Mouse (Mus musculus): Measurements from ENCODE around the gene Casz1.

Gene Casz1

GRCm38 (mm10) chr4:148876166-148876565 is 71.9 kb downstream of the Casz1 start:
- DNase-seq (ENCODE audit: low read depth, low spot score) = no peak

GRCm38 (mm10) chr4:148876867-148877266 is 72.6 kb downstream of the Casz1 start:
- DNase-seq (ENCODE audit: low read depth, low spot score) = no peak

- DNase-seq (ENCODE audit: low read depth, low spot score) = no peak
Measured at GRCm38 (mm10) chr4:148878192-148878983, 74.2 kb downstream of the Casz1 start.

GRCm38 (mm10) chr4:148878984-148879610 is 74.9 kb downstream of the Casz1 start:
- no peak for DNase-seq (ENCODE audit: low read depth, low spot score)

GRCm38 (mm10) chr4:148879631-148880030 is 75.4 kb downstream of the Casz1 start:
- DNase-seq (ENCODE audit: low read depth, low spot score) = no peak

GRCm38 (mm10) chr4:148881001-148881669 is 76.9 kb downstream of the Casz1 start:
- no peak for DNase-seq (ENCODE audit: low read depth, low spot score)

GRCm38 (mm10) chr4:148881838-148882237 is 77.6 kb downstream of the Casz1 start:
- no peak for DNase-seq (ENCODE audit: low read depth, low spot score)

- DNase-seq (ENCODE audit: low read depth, low spot score) = no peak
Measured at GRCm38 (mm10) chr4:148882360-148882929, 78.2 kb downstream of the Casz1 start.

- no peak for DNase-seq (ENCODE audit: low read depth, low spot score)
Measured at GRCm38 (mm10) chr4:148884596-148884995, 80.4 kb downstream of the Casz1 start.

- DNase-seq (ENCODE audit: low read depth, low spot score) = no peak
Measured at GRCm38 (mm10) chr4:148885401-148885800, 81.2 kb downstream of the Casz1 start.

GRCm38 (mm10) chr4:148885921-148886540 is 81.8 kb downstream of the Casz1 start:
- DNase-seq (ENCODE audit: low read depth, low spot score) = no peak

- DNase-seq (ENCODE audit: low read depth, low spot score) = no peak
Measured at GRCm38 (mm10) chr4:148888229-148888628, 84.0 kb downstream of the Casz1 start.

- DNase-seq (ENCODE audit: low read depth, low spot score) = no peak
Measured at GRCm38 (mm10) chr4:148889011-148889410, 84.8 kb downstream of the Casz1 start.

- DNase-seq (ENCODE audit: low read depth, low spot score) = no peak
Measured at GRCm38 (mm10) chr4:148890442-148890841, 86.2 kb downstream of the Casz1 start.

- DNase-seq (ENCODE audit: low read depth, low spot score) = no peak
Measured at GRCm38 (mm10) chr4:148890892-148891838, 86.9 kb downstream of the Casz1 start.

GRCm38 (mm10) chr4:148896125-148896524 is 91.9 kb downstream of the Casz1 start:
- no peak for DNase-seq (ENCODE audit: low read depth, low spot score)

- no peak for DNase-seq (ENCODE audit: low read depth, low spot score)
Measured at GRCm38 (mm10) chr4:148899927-148900294, 95.7 kb downstream of the Casz1 start.

GRCm38 (mm10) chr4:148900295-148901211 is 96.3 kb downstream of the Casz1 start:
- peak; percentile 73 for DNase-seq (ENCODE audit: low read depth, low spot score)

- no peak for DNase-seq (ENCODE audit: low read depth, low spot score)
Measured at GRCm38 (mm10) chr4:148901275-148902052, 97.2 kb downstream of the Casz1 start.
